Mouse (Mus musculus): ENCODE data around the gene Prc1. TPM values are rescaled to one million over a fixed set of nuclear protein-coding genes. Genes with fewer than 3 reads are reported as not detected.

Gene Prc1
- polyA plus RNA-seq, 1 experiment from 2014 or later: 123 TPM

DNA sequence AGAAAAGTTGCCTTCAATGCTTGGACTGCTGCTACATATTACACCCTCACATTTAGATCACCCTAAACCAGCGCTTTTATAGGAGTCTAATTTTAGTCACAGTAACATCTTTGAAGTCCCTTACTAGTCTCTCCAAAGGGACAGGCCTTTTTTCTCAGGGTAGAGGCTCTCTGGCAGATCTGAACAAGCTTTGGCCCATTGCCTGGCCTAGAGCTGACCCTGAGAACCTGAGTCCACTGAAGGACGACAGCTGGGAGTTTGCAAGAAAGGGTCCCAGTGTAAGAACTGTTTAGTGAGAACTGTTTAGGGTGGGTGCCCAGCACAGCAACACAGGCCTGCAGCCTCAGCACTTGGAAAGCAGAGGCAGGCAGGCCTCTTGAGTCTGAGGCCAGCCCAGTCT, 71.5 kb downstream of the Prc1 start:
- no peak overlapping the region for H3K4me2 ChIP-seq (replicated peaks)
- H3K9me3 ChIP-seq: peaks cover 2% of the 10 kb centered on the region; the same call in 1 of the 2 replicates
- H3K36me3 ChIP-seq: peaks cover 79% of the 10 kb centered on the region
- no peak for ATAC-seq (ENCODE audit: low FRiP score, low read depth)
- 88% methylated on average over 2 of the region's 2 CpGs for WGBS
- H3K4me3 ChIP-seq: no peak overlapping the region
- no peak overlapping the region for H3K27ac ChIP-seq
- no peaks in the 10 kb centered on the region for H3K27me3 ChIP-seq
- H3K4me1 ChIP-seq: peaks cover 16% of the 10 kb centered on the region
- H3K9ac ChIP-seq: no peak overlapping the region

Other genes with a start within 250 kb of the Prc1 start
- gene Idh2, start 179.1 kb upstream of the Prc1 start, polyA plus RNA-seq (2015; fragmentation: Nextera tagmentation; extraction: Ambion mirVana): 619 and 631 TPM in 2 replicates
- gene Sema4b, start 107.6 kb upstream of the Prc1 start, polyA plus RNA-seq (2015; fragmentation: Nextera tagmentation; extraction: Ambion mirVana): 14.1 and 15.6 TPM in 2 replicates
- gene Cib1, start 61.6 kb upstream of the Prc1 start, polyA plus RNA-seq (2015; fragmentation: Nextera tagmentation; extraction: Ambion mirVana): 61.9 and 70.1 TPM in 2 replicates
- 3.5 TPM in 2 replicates for gene Gdpgp1, start 61.6 kb upstream of the Prc1 start, polyA plus RNA-seq (2015; fragmentation: Nextera tagmentation; extraction: Ambion mirVana)
- gene Ttll13, start 48.1 kb upstream of the Prc1 start, polyA plus RNA-seq (2015; fragmentation: Nextera tagmentation; extraction: Ambion mirVana): 1.3 and 1.5 TPM in 2 replicates
- 49.3 and 50.8 TPM in 2 replicates for gene Ngrn, start 33.2 kb upstream of the Prc1 start, polyA plus RNA-seq (2015; fragmentation: Nextera tagmentation; extraction: Ambion mirVana)
- gene Vps33b, start 24.8 kb upstream of the Prc1 start, polyA plus RNA-seq (2015; fragmentation: Nextera tagmentation; extraction: Ambion mirVana): 12.1 and 13.1 TPM in 2 replicates
- gene Rccd1, start 30.0 kb downstream of the Prc1 start, polyA plus RNA-seq (2015; fragmentation: Nextera tagmentation; extraction: Ambion mirVana): 12.3 and 12.4 TPM in 2 replicates
- 49.7 and 50.4 TPM in 2 replicates for gene Unc45a, start 46.6 kb downstream of the Prc1 start, polyA plus RNA-seq (2015; fragmentation: Nextera tagmentation; extraction: Ambion mirVana)
- 21.5 and 23.5 TPM in 2 replicates for gene Hddc3, start 48.7 kb downstream of the Prc1 start, polyA plus RNA-seq (2015; fragmentation: Nextera tagmentation; extraction: Ambion mirVana)
- 22.0 and 24.4 TPM in 2 replicates for gene Man2a2, start 76.9 kb downstream of the Prc1 start, polyA plus RNA-seq (2015; fragmentation: Nextera tagmentation; extraction: Ambion mirVana)
- gene Fes, start 93.5 kb downstream of the Prc1 start, polyA plus RNA-seq (2015; fragmentation: Nextera tagmentation; extraction: Ambion mirVana): 11.5 and 14.3 TPM in 2 replicates
- gene Furin, start 111.0 kb downstream of the Prc1 start, polyA plus RNA-seq (2015; fragmentation: Nextera tagmentation; extraction: Ambion mirVana): 12.0 and 12.5 TPM in 2 replicates
- 25.1 and 27.2 TPM in 2 replicates for gene Blm, start 240.7 kb downstream of the Prc1 start, polyA plus RNA-seq (2015; fragmentation: Nextera tagmentation; extraction: Ambion mirVana)

All from limb, embryonic 13.5 days (tissue).